Mouse (Mus musculus) lung, postnatal 4 days (tissue): ENCODE measurements around the gene Elmod3.
A peak's percentile ranks its signal among the peaks of the same experiment; 100 is the strongest.

Source experiments
- DNase-seq, 2 experiments: peaks; one replicate each; pipeline ENCODE4 v3.0.0; 2021

Gene Elmod3

DNA sequence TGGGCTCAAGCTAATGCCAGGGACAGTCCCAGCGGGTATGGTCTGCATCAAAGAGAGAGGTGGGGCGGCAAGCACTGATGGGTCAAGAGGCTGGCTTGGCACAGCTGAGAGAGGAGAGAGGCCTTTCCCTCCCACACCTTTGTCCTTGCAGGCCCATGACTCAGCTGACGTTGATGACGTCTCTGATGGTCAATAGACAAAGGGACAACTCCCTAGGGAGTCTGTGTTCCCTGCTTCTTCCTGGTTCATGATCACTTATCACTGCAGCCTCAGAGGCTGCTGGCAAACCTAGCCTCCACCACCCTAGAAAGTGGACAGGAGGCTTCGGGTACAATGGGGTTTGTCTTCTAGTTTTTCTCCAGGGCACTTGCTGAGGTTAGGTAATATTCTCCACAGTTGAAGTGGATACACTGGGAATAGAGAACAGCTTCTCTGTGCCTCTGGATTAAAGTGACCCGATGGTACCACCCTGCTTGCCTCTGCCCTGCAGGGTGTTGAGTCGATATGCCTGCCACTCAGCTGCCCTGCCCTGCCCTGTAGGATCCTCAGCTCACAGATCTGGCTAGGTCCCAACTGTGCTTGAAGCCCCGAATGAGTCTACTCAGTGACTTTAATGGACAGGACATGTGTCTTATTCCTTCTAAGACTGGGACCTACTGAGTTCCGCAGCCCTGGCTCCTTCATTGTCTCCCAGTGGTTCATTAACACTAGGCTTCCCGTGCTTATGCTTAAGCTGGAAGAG, 69.6 kb downstream of the Elmod3 start:
- no peak for DNase-seq

DNA sequence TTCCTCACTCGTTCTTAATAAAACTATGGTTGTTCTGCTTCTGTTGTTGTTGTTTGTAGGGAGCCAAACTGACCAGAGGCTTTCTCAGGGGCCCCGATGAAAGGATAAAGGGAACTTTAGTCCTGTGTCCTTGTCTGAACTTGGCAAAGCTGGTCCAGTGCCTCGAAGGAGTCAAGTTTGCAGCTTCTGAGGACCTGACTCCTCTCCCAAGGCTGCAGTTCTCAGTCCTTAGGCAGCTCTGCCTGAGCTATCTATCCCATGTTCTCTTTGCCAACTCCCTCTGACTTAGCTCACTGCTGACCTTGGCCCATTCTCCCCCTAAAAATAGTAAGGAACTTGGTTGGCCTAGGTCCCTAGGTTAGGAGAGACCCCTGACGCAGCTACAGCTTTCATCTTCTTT, 71.1 kb downstream of the Elmod3 start:
- DNase-seq, result no peak

DNA sequence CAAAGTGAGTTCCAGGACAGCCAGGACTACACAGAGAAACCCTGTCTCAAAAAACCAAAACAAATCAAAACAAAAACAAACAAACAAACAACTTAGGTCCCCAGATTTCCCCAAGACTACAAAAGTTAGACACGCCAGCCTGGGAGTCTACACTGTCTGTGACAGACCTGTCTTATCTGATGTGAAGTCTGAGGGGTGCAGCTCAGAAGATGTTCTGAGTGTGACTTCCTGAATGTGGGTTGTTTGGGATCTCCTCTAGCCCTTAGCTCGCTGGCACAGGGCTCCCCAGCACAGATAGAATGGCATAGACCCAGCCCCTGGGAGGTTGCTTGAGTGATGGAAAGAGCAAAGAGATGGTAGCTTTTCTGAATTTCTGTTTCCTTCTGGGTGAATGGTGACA, 74.1 kb downstream of the Elmod3 start:
- DNase-seq, result no peak

DNA sequence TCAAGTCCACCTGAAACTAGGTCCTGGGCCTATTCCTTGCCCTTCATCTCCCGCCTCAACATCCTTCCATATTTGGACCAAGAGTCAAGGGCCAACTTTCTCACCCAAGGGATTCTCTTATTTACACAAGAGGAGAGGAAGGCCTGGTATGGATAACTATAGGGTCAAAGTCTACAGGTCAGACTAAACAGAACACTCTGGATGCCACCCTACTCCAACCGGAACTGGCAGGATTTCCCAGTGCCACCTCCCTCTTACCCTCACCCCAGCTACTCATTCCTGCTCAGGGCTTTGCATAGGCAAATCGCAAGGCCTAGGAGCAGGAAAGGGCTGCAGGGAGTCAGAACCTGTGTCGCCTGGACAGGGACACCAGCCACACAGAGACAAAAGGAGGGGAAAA, 75.0 kb downstream of the Elmod3 start:
- no peak for DNase-seq

DNA sequence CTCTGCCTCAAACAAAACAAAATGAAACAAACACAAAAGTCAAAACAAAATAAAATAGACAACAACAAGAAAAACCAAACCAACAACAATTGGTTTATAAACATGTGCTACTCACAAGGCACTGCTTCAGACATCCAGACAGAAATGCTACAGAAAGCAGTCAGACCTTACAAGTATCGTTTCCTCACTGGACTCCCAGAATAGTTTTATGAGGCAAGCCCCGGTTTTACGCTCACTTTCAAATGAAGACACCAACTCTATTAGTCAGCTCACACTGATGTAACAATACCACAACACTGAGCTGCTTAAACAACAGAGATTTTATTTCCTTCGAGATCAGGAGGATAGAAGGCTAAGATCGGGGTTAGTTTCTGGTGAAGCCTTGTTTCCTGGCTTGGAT, 75.9 kb downstream of the Elmod3 start:
- DNase-seq, result no peak

DNA sequence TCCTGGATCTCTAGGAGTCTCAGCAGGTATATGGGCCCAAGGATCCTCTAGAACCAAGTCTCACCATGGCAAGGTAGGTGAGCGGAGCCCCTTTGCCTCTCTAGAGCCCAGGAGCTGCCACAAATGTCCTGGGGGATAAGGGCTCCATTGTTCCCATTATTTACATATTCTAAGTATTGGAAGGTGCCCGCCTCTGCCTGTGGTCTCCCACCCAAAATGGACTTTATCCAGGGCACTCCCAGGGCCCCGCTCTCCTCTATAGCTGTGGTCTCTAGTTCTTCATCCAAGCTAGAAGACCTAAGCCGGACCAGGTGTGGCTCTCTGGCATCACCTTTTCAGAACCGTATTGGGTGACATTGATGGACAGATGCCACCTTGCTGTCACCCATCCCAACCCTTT, 76.6 kb downstream of the Elmod3 start, which contains the start of gene Sh2d6:
Sh2d6 (minus strand) TSS at position 101 of the 400 bp plus-strand sequence.
- DNase-seq, result no peak

DNA sequence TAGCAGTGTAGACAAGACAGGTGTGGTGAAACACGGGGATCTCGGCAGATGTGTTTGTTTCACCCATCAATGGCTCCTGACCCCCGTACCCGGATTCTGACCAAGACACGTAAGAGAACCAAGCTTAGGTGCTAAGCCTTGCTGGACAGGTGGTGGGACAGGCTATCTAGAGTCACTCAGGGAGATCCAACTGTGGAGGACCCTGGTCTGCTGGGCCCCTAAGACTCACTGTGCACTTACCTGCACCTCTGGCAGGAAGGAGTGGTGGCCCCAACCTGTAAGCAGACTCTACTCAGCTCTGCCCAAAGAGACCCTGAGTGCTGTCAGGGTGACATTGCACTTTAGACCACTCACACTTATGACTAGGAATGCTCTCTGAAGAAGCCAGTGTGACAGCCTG, 77.3 kb downstream of the Elmod3 start:
- DNase-seq, result no peak

DNA sequence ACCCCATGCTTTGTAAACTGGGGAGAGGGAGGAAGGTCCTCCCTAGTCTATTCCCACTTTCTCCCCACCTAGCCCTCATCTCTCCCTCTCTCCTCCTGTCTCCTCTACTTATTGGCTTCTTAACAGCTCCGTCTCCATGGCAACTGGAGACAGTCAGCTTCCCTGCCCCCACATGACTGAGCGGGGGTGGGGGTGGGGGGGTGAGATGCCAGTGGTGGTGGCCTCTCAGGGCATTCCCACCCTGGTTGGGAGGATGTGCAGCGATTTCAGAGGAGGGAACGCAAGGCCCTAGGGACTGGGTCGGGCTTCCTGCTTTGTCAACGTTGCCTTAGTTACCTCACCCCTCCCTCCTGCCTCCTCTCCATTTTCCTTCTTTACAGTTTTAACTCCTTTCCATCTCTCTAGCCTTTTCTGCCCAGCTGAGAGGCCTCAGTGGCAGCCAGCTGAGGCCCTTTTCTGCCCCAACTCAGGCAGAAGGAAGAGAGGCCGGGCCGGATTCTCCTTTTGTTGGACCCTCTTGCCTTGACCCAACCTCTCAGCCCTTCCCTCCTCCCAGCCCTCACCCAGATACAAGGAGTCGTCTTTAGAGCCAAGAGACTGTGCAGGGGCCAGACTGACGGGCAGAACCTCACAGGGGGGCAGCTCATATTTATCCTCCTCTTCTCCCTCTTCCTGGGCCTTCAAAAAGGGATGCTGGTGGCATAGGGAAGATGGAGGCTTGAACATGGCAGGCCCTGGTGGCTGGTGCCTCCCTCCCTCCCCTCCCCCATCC, 78.1 kb downstream of the Elmod3 start:
- DNase-seq, result peak; percentile 28 to 42

DNA sequence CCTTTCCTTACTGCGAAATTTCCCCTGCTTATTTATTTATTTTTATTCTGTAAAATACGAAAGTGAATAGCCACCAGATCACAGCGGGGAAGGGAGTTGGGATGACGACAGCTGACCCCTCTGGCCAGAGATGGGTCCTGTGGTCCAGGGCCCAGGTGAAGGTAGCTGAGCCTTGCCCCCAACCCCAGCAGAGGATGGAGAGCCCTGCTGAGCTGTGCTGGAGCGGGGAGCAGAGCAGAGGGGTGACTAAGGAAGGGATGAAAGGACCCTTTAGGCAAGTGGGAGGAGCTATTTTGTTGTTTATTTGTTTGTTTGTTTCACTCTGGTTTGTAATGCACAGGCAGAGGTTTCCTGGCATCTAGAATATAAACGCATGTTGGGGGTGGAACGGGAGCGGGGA, 78.9 kb downstream of the Elmod3 start:
- no peak for DNase-seq

DNA sequence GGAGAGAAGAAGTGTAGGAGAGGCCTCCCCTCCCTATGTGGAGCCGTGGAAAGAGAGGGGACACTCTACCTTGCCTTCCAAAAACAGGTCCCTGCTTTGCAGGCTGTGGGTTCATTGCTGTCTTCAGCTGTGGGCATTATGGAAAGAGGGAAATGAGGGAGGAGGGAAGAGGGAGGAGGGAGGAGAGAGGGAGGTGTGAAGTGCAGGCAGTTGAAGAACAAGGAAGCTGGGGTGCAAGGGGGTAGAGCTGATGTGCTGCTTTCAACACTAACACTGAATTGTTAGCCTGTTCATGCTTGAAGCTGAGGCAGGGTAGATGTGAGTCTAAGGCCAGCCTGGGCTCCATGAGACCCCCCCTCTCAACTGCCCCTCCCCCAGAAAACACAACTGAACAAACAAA, 79.4 kb downstream of the Elmod3 start:
- DNase-seq, result no peak
